Mouse (Mus musculus) splenic B cell, adult 2 months (primary cell): ENCODE measurements at regions not wholly inside any gene's neighbourhood (a gene's known extent, or its start where the extent isn't known, plus 50 kb on each side); places are given as distances from the start of the nearest gene placed in this dataset.

Source experiments
- DNase-seq: peaks from one replicate; pipeline ENCODE4 v3.0.0-alpha.2; 2011; ENCODE audit warnings: low read depth, low spot score
- H3K27me3 ChIP-seq: 2 replicates; pipeline ENCODE4 v1.6.1; 2012; ENCODE audit warnings: mild to moderate bottlenecking, low read length, moderate library complexity, mixed read lengths; ENCODE audit not compliant: control insufficient read depth, poor library complexity, insufficient read depth, severe bottlenecking
- H3K36me3 ChIP-seq: 2 replicates; pipeline ENCODE4 v1.6.1; 2012; ENCODE audit warnings: mild to moderate bottlenecking, low read length, moderate library complexity, mixed read lengths; ENCODE audit not compliant: control insufficient read depth, poor library complexity, insufficient read depth, severe bottlenecking

DNA sequence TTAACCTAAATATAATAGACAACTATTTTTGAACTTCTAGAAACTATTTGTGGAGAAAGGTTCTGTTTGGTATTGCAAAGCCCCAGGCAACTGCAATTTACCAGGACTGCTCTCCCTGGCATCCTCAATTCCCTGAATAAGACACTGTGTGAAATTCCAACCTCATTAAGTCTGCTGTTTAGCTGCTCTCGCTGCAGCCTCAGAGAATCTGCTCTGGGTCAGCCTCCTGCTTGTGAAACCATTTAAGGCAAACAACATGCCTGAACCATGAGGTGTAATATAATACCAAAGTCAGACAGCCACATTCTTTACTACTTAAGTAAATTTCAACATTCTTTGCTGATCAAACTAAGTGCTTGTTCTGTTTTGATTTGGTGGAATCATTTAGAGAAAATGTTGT is 1177.6 kb upstream of the Cited2 start:
- Histone ChIP-seq H3K27me3 (no peaks in the 10 kb centered on the region), H3K36me3 (no peaks in the 10 kb centered on the region)
- no peak for DNase-seq

DNA sequence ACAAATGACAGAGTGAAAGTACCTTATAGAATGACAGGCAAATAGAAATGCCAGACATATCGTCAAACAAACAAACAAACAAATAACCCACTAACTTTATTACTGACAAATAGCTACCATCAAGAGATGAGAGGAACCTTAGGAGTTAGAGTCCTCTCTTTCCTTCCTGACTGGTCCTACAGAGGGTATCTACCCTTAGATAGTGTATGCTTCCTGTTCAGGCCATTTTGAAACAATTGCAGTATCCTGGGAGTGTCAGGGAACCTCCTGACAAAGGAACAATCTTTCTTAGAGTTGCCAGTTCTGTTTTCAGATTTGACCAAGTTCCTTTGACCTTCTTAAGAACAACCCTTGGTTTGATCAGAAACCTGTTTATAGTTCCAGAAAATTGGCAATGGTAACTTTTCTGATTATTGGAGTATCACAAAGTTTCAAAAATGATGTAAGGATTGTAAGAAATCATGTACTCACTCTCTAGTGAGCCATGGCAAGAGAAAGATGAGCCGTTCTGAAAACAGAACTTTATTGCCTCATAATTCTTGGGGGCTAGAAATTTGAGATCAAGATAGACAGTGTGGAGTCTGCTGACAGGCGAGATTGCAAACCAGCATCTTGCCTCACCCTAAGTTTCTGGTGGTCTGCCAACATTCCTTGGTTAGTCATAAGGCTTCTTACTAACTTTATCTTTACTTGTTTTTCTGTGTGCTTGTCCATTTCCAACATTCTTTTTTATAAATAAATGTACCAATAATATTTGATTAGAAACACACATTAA is 1170.0 kb upstream of the Cited2 start:
- no peaks in the 10 kb centered on the region for H3K27me3 ChIP-seq
- DNase-seq = no peak
- H3K36me3 ChIP-seq = no peaks in the 10 kb centered on the region

DNA sequence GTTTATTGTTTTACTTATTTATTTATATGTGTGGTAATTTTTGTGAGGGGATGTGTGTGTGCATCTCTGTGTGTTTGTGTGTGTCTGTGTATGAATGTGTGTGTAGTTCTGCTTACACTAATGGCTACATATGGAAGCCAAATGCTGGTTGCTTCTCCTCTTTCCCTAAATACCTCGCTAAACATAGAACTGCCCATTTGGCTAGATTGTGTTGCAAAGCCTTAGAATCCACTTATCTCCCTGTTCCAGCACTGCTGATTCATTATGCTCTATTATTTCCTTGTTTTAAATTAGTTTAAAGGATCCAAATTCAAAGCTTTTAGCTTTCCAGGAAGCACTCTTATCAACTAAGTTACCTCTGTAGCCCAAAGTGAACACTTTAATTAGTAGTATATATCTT is 1148.5 kb upstream of the Cited2 start:
- H3K27me3 ChIP-seq = no peaks in the 10 kb centered on the region
- no peaks in the 10 kb centered on the region for H3K36me3 ChIP-seq
- no peak for DNase-seq

DNA sequence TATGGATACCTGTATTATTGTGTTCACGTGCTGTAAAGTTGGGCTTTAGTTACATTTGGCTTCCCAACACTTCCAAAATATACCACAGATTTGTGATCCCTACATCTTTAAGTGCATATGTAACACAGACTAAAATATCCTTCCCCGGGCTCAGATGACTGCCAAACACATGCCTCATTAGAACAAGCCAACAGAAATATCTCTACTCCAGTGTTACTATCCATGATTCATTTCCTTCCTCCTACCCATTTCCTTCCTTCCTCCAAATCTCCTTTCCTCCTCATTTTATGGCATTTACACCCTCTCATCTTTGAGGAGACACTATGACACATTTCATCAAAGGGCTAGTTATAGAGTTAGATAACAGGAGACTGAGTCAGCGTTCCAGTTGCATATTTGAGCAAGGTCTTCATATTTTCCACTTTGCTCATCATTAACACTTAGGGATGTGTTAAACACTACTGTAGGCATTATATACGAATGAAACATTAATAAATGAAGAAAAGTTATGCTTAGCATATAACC is 1144.4 kb upstream of the Cited2 start:
- Histone ChIP-seq H3K27me3 (no peaks in the 10 kb centered on the region), H3K36me3 (no peaks in the 10 kb centered on the region)
- no peak for DNase-seq

DNA sequence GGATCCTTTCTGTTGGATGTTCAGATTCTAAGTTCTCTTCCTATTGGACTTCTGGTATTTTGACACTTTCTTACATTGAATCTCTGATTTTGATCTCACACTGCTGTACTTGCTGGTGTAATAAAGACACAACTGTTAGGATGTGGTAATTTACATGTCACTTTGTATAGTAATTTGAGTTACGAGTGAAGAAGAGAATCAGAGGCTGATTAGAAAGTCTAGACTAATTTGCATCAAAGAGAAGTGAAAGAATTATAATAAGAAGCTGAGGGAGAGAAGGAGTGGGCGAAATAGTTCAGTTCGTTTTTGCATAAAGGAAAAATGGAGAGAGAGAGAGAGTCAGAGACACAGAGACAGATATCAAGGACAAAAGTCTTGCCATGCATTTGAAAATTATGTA is 1142.8 kb upstream of the Cited2 start:
- no peak for DNase-seq
- Histone ChIP-seq H3K36me3 (no peaks in the 10 kb centered on the region), H3K27me3 (no peaks in the 10 kb centered on the region)

DNA sequence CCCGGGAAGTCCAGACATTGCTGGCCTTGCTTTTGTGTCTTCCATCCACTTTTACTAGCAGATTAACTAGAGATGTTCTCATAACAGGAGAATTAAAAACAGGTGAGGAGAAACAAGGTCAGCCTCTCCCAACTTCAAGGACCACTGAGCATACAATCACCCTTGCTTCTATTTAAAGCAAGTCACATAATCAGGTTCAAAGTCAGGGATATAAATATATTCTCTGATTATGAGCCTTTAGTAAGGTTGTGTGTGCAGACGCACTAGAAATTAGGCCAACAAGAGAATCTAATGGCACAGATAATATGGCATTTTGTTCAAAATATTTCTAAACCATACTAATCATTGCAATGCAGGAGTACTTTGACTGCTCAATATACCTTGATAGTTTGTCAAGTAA is 1134.2 kb upstream of the Cited2 start:
- no peaks in the 10 kb centered on the region for H3K27me3 ChIP-seq
- H3K36me3 ChIP-seq = no peaks in the 10 kb centered on the region
- DNase-seq = no peak

DNA sequence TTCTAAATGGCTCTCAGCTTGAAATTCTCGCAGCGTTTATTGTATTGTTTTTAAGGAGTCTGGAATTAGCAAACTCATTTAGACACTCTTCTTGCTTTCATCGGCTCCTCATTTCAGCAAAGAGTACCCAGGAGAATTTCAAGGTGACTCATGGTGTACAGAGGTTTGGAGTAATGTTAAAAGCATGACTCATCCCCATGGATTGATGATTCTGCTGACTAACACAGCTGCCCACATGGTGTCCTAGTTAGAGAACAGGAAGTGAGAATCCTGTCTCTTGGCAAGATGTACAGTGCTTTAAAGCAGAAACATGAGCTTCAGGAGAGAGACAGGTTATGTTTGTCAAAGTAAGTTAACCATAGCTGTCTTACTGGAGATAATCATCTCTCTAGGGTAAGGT is 1133.6 kb upstream of the Cited2 start:
- H3K27me3 ChIP-seq = no peaks in the 10 kb centered on the region
- peak; percentile 5 for DNase-seq
- H3K36me3 ChIP-seq = no peaks in the 10 kb centered on the region

DNA sequence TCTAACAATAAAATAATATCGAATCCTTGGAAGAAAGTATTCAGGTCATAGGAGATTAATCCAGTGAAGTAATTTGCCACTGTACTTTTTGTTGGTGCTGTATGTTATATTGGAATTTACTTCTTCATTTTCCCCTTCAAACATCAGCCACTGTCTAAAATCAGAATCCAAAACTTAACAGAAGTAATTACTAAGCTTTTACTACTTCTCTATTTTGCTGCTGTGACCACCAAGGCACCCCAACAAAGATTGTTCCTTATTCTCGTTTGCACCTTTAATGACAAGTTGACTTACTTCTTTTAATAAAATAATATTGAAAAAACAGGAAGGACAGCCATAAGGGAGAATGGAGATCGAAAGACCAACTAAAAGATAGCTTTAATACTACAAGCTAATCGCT is 1130.1 kb upstream of the Cited2 start:
- Histone ChIP-seq H3K27me3 (no peaks in the 10 kb centered on the region), H3K36me3 (no peaks in the 10 kb centered on the region)
- DNase-seq = no peak

DNA sequence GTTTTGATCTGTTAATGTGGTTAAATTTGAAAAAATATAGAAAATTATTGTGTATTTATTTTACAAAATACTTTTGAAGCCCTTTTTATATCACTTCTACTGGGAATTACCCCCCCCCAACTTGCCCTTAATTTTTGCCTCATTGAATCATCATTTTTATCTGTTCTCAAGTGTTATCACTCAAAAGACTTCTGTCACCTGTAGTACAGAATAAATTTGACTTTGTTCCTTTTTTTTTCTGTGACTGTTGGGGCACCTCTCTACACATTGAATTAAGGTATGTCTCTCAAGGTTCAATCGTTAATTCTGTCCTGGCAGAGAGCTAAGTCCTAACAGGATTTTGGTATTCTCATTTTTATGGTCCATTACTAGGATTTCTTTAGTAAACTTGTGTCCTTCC is 1123.0 kb upstream of the Cited2 start:
- no peak for DNase-seq
- Histone ChIP-seq H3K36me3 (no peaks in the 10 kb centered on the region), H3K27me3 (no peaks in the 10 kb centered on the region)

DNA sequence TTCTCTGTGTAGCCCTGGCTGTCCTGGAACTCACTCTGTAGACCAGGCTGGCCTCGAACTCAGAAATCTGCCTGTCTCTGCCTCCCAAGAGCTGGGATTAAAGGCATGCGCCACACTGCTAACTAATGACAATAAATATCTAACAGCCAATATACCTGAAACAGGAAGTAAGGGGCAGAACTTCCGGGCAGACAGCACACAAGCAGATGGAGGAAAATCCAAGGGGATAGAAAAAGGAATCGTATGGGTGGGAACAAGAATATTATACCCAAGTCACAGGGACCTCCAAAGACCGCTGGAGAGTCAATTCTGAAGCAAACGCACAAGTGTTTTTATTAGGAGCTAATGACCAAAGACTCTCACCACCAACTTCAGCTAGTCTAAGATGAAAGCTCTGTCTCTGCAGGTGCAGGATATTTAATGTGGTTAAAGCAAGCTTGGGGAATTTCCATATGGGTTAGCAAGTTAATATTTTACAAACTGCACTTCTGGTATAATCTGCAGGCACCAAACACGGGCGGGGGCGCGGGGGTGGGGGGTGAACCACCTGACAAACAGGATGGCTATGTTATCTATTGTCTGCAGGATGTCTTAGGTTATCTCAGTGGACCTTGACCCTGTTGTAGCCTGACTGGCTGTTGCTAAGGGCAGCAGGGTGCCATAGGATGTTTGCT is 1122.3 kb upstream of the Cited2 start:
- Histone ChIP-seq H3K27me3 (no peaks in the 10 kb centered on the region), H3K36me3 (no peaks in the 10 kb centered on the region)
- no peak for DNase-seq

DNA sequence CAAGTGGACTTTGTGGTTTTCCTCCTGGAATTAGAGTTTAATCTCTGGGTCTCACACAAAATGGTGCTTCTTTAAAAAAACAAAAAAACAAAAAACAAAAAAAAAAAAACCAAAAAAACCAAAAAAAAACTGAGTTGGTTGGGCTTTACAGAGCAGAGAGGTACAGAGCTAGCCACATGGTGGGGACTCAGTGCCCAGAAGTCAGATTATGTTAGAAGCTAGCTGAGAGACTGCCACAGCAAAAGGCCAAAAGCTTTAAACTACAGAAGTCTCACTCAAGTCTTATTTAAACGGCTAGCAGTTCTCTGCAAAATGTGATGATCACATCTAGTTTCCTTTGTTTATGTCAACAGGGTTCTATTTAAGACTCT is 1121.8 kb upstream of the Cited2 start:
- DNase-seq = no peak
- Histone ChIP-seq H3K27me3 (no peaks in the 10 kb centered on the region), H3K36me3 (no peaks in the 10 kb centered on the region)

DNA sequence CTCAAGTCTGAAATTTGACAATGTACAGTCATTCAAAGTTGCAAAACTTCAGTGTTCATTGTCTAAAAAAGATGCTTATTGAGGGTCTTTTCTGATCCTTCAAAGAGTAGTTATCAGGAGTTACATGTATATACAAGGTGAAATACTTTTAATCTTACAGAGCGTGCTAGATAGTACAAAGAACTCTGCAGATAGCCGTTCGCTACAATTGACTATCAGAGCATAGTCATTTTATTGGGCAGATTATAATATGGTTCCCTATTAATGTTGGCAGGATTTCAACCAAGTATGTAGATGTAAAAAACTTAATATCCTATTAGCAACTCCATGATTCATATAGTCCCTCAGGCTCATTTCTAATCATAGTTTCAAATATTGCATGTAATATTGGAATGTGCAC is 1114.7 kb upstream of the Cited2 start:
- Histone ChIP-seq H3K36me3 (no peaks in the 10 kb centered on the region), H3K27me3 (no peaks in the 10 kb centered on the region)
- no peak for DNase-seq

DNA sequence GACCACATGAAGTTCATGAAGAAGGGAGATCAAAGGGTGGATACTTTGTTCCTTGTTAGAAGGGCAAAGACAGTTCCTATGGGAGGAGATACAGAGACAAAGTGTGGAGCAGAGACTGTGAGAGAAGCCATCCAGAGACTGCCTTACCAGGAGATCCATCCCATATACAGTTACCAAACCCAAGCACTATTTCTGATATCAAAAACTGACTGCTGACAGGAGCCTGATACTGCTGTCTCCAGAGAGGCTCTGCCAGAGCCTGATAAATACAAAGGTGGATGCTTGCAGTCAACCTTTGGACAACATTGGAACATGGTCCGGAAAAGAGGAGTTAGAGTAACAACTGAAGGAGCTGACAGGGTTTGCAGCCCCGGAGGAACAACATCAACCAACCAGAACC is 1104.3 kb upstream of the Cited2 start:
- H3K36me3 ChIP-seq = no peaks in the 10 kb centered on the region
- DNase-seq = no peak
- no peaks in the 10 kb centered on the region for H3K27me3 ChIP-seq

DNA sequence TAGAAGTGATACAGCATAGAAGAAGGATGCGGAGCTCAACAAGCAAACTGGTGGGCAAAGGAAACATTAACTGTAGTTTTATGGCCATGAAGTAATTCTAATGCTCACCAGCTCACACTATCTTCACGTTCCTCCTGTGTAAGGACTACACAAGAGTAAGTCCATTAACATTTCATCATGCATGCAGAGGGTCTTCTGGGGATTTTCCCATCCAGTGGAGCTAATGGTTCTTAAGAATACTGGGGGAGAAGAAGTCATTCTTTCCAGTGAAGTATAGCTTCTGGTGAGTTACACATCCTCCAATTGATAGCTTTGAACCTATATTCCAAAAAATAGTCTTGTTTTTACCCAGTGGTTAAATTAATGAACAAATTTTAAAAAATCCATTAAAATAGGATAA is 1103.4 kb upstream of the Cited2 start:
- H3K36me3 ChIP-seq = no peaks in the 10 kb centered on the region
- no peak for DNase-seq
- H3K27me3 ChIP-seq = no peaks in the 10 kb centered on the region

DNA sequence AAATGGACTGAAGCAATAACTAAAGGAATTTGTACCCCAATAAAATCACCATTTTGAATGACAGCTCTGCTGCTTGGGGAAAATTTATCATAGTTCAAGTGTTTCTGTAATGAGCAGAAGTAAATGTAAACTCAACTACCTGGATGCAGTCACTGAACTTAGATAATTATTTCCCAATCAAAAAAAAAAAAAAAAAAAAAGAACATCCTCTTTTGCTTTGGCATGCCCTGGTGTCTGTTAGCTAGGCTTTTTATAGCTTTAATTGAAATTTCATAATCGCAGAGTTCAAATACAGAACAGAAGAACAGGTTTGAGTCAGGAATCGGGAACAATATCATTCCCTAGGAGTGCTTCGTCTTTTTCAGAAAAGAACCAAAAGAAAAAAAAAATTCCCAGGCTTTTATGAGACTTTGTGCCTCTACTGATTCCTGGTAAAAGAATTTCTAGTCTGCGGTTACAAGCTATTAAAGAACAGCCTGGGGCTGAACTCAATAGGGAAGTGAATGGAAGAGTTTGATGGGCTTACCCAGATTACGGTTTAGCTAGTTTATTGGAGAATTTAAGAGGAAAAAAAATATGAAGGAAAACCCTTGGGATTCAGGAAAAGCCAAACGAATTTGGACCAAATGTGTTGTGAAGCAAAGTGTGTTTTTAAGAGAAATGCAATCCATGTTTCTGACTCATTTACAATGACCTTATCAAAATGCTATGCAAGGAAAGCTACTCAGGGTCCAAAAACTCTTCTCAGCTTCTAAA is 1102.0 kb upstream of the Cited2 start:
- DNase-seq = no peak
- no peaks in the 10 kb centered on the region for H3K36me3 ChIP-seq
- no peaks in the 10 kb centered on the region for H3K27me3 ChIP-seq
